In the genomic region with DNA sequence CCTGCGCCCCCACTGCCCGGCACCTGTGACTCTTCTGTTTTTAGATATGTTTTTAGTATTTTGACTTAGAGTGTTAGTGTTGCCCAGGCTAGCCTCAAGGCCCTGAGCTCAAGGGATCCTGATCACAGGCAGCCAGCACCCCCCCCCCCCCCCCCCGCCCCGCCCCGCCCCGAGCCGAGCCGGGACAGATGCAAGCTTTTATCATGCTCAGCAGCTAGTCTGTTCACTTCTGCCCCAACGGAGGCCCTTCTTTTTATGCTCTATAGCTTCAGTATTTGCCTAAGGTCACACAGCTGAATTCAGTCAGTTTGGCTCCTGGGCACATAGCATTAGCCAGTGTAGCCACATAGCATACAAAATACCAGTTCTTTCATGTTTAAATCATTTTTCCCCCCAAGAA, we compare ENCODE assay signal across 29 mouse cellular contexts. TPM values are rescaled to one million over a fixed set of nuclear protein-coding genes. Genes with fewer than 3 reads are reported as not detected.
DNase-seq lines count a peak whose midpoint lies in the region; ATAC-seq and TF ChIP-seq lines count a peak whose summit lies in the region.
"Had no signal": no experiment of that assay in that cellular context is flagged by ENCODE, and none has a peak within 500 bp of the region (broad histone marks: within the 10 kb centered on the region; RNA-seq: fewer than 3 reads in every experiment).

No protein-coding gene starts in this region.

- H3K4me2 ChIP-seq in stomach, embryonic 15.5 days = no peak overlapping the region
- no peak overlapping the region for H3K4me2 ChIP-seq in stomach, postnatal 0 days (replicated peaks; ENCODE audit: low read depth)
- H3K4me2 ChIP-seq in liver, embryonic 15.5 days = peak overlapping the region; percentile 27
- H3K4me2 ChIP-seq: forebrain, embryonic 13.5 days; hindbrain, embryonic 15.5 days; kidney, embryonic 15.5 days had no signal

- intact Hi-C loops in heart, postnatal 25 days (cut with DNase I) = no loop called here
- intact Hi-C loops in left cerebral cortex, postnatal 4 days (cut with DNase I) = no loop called here

- no peak for TF ChIP-seq EP300 in stomach, postnatal 0 days (optimal IDR thresholded peaks at IDR 0.05)

- H3K4me1 ChIP-seq in stomach, embryonic 15.5 days = no peaks in the 10 kb centered on the region
- no peaks in the 10 kb centered on the region for H3K4me1 ChIP-seq in stomach, postnatal 0 days (replicated peaks; ENCODE audit: control insufficient read depth, insufficient read depth)
- peaks cover 34% of the 10 kb centered on the region for H3K4me1 ChIP-seq in liver, embryonic 15.5 days (replicated peaks)
- H3K4me1 ChIP-seq: embryonic facial prominence, embryonic 10.5 days; forebrain, embryonic 13.5 days; hindbrain, embryonic 15.5 days; kidney, embryonic 15.5 days had no signal

- peak; percentile 31 for DNase-seq in heart, adult 11 months
- DNase-seq in heart, postnatal 25 days (ENCODE audit: low spot score) = no peak
- no peak for DNase-seq in stomach, postnatal 0 days (ENCODE audit: low spot score)
- no peak for DNase-seq in left cerebral cortex, postnatal 4 days
- no peak for DNase-seq in layer of hippocampus, postnatal 36 days
- DNase-seq in spleen, postnatal 4 days (ENCODE audit: low spot score in 2 of 2) = no peak
- DNase-seq: cerebellum, adult 8-10 months; gastrocnemius, postnatal 14 days; lung, postnatal 10 days; right cerebral cortex, postnatal 4 days; thymus, postnatal 14 days had no signal

- TF ChIP-seq CTCF in stomach, postnatal 0 days (IDR thresholded peaks at IDR 0.05; ENCODE audit: low read depth) = no peak

- H3K36me3 ChIP-seq in stomach, embryonic 15.5 days = no peaks in the 10 kb centered on the region
- no peaks in the 10 kb centered on the region for H3K36me3 ChIP-seq in stomach, postnatal 0 days (ENCODE audit: control insufficient read depth, insufficient read depth, low read length)
- no peaks in the 10 kb centered on the region for H3K36me3 ChIP-seq in liver, embryonic 15.5 days (replicated peaks)
- H3K36me3 ChIP-seq: embryonic facial prominence, embryonic 10.5 days; hindbrain, embryonic 15.5 days; kidney, embryonic 15.5 days had no signal

- ATAC-seq in stomach, embryonic 15.5 days (ENCODE audit: insufficient read depth, low FRiP score, low read depth) = peak; percentile 47; the same call in 1 of the 2 replicates
- ATAC-seq in stomach, postnatal 0 days (ENCODE audit: low FRiP score, low TSS enrichment) = no peak
- ATAC-seq in liver, embryonic 15.5 days (ENCODE audit: insufficient read depth) = peak; percentile 77
- ATAC-seq: forebrain, embryonic 13.5 days; intestine, embryonic 16.5 days had no signal

- WGBS in stomach, embryonic 15.5 days = 74% methylated on average over 8 of the region's 9 CpGs
- 63% methylated on average over 4 of the region's 9 CpGs for WGBS in stomach, postnatal 0 days
- whole genome bisulfite sequencing in liver, embryonic 15.5 days (ENCODE audit: insufficient replicate concordance) = 44% methylated on average over 9 of the region's 9 CpGs

- no peak overlapping the region for H3K4me3 ChIP-seq in stomach, embryonic 15.5 days (replicated peaks)
- no peak overlapping the region for H3K4me3 ChIP-seq in stomach, postnatal 0 days (ENCODE audit: low read depth, low read length)
- H3K4me3 ChIP-seq in liver, embryonic 15.5 days (replicated peaks) = no peak overlapping the region
- H3K4me3 ChIP-seq: embryonic facial prominence, embryonic 10.5 days; forebrain, embryonic 13.5 days; hindbrain, embryonic 15.5 days; kidney, embryonic 15.5 days had no signal

- no peak overlapping the region for H3K9ac ChIP-seq in stomach, embryonic 15.5 days
- no peak overlapping the region for H3K9ac ChIP-seq in stomach, postnatal 0 days (ENCODE audit: low read length)
- H3K9ac ChIP-seq in liver, embryonic 15.5 days = no peak overlapping the region
- H3K9ac ChIP-seq: forebrain, embryonic 13.5 days; hindbrain, embryonic 15.5 days; kidney, embryonic 15.5 days had no signal

- H3K9me3 ChIP-seq in stomach, embryonic 15.5 days = no peaks in the 10 kb centered on the region
- H3K9me3 ChIP-seq in stomach, postnatal 0 days (ENCODE audit: control insufficient read depth, low read length) = no peaks in the 10 kb centered on the region
- no peaks in the 10 kb centered on the region for H3K9me3 ChIP-seq in liver, embryonic 15.5 days (replicated peaks)
- H3K9me3 ChIP-seq: embryonic facial prominence, embryonic 10.5 days; forebrain, embryonic 13.5 days; hindbrain, embryonic 15.5 days; kidney, embryonic 15.5 days had no signal

- H3K27me3 ChIP-seq in stomach, embryonic 15.5 days (replicated peaks) = no peaks in the 10 kb centered on the region
- no peaks in the 10 kb centered on the region for H3K27me3 ChIP-seq in stomach, postnatal 0 days (ENCODE audit: control insufficient read depth, insufficient read depth, low read length)
- no peaks in the 10 kb centered on the region for H3K27me3 ChIP-seq in liver, embryonic 15.5 days
- H3K27me3 ChIP-seq: forebrain, embryonic 13.5 days; hindbrain, embryonic 15.5 days; kidney, embryonic 15.5 days had no signal

- H3K27ac ChIP-seq in stomach, embryonic 15.5 days = no peak overlapping the region
- H3K27ac ChIP-seq in stomach, postnatal 0 days (replicated peaks) = no peak overlapping the region
- peak overlapping the region; percentile 73; the same call in 1 of the 2 replicates for H3K27ac ChIP-seq in liver, embryonic 15.5 days (replicated peaks)
- H3K27ac ChIP-seq: embryonic facial prominence, embryonic 10.5 days; forebrain, embryonic 13.5 days; hindbrain, embryonic 15.5 days; kidney, embryonic 15.5 days had no signal

RNA-seq across cellular contexts. Expression of gene Gm6169, which starts 12.7 kb away (rescaled TPM):
- total RNA-seq in heart, postnatal 25 days (2021) = 10 to 100 TPM in 1 of 2 experiments, not detected in 1; 10.5 TPM
- 4.3 and 18.6 TPM in 2 replicates for polyA plus RNA-seq in stomach, embryonic 15.5 days (2015; fragmentation: Nextera tagmentation; extraction: Ambion mirVana)
- polyA plus RNA-seq in stomach, postnatal 0 days (2015; fragmentation: Nextera tagmentation; extraction: Ambion mirVana) = 8.5 and 10.2 TPM in 2 replicates
- polyA plus RNA-seq in liver, embryonic 15.5 days (2015; fragmentation: Nextera tagmentation; extraction: Ambion mirVana) = 0.40 and 0.64 TPM in 2 replicates
- total RNA-seq in left cerebral cortex, postnatal 4 days (2021) = 1 to 10 TPM in 1 of 2 experiments, not detected in 1; 6.2 TPM
- under 1 TPM in 1 of 2 experiments, not detected in 1; 0.50 TPM for total RNA-seq in layer of hippocampus, postnatal 36 days (2021)
- total RNA-seq: liver, adult 2 months; midbrain, postnatal 0 days had no signal
- polyA plus RNA-seq: liver, adult 2 months; testis, adult 2 months had no signal

RNA-seq across cellular contexts. Expression of gene Fam169a, which starts 19.2 kb away (rescaled TPM):
- total RNA-seq in heart, postnatal 25 days (2021) = under 1 TPM; 0.10 to 0.20 TPM
- polyA plus RNA-seq in stomach, embryonic 15.5 days (2015; fragmentation: Nextera tagmentation; extraction: Ambion mirVana) = 1.9 and 2.5 TPM in 2 replicates
- 0.70 TPM in 2 replicates for polyA plus RNA-seq in stomach, postnatal 0 days (2015; fragmentation: Nextera tagmentation; extraction: Ambion mirVana)
- polyA plus RNA-seq in liver, embryonic 15.5 days (2015; fragmentation: Nextera tagmentation; extraction: Ambion mirVana) = 0.84 and 0.98 TPM in 2 replicates
- 10 to 100 TPM; 36.6 to 38.4 TPM for total RNA-seq in left cerebral cortex, postnatal 4 days (2021)
- 10 to 100 TPM; 35.0 to 37.2 TPM for total RNA-seq in layer of hippocampus, postnatal 36 days (2021)
- total RNA-seq: gastrocnemius, postnatal 14 days had no signal
- polyA plus RNA-seq: liver, adult 2 months had no signal

RNA-seq across cellular contexts. Expression of gene Gfm2, which starts 51.4 kb away (rescaled TPM):
- total RNA-seq in heart, postnatal 25 days (2021) = 10 to 100 TPM; 49.0 to 51.3 TPM
- 27.8 and 29.4 TPM in 2 replicates for polyA plus RNA-seq in stomach, embryonic 15.5 days (2015; fragmentation: Nextera tagmentation; extraction: Ambion mirVana)
- 12.7 and 13.1 TPM in 2 replicates for polyA plus RNA-seq in stomach, postnatal 0 days (2015; fragmentation: Nextera tagmentation; extraction: Ambion mirVana)
- polyA plus RNA-seq in liver, embryonic 15.5 days (2015; fragmentation: Nextera tagmentation; extraction: Ambion mirVana) = 16.6 and 17.1 TPM in 2 replicates
- total RNA-seq in left cerebral cortex, postnatal 4 days (2021) = 10 to 100 TPM; 23.4 to 24.1 TPM
- 10 to 100 TPM; 27.3 to 30.4 TPM for total RNA-seq in layer of hippocampus, postnatal 36 days (2021)

RNA-seq across cellular contexts. Expression of gene Nsa2, which starts 51.4 kb away (rescaled TPM):
- total RNA-seq in heart, postnatal 25 days (2021) = 10 to 100 TPM; 42.8 to 43.9 TPM
- polyA plus RNA-seq in stomach, embryonic 15.5 days (2015; fragmentation: Nextera tagmentation; extraction: Ambion mirVana) = 56.3 and 59.9 TPM in 2 replicates
- polyA plus RNA-seq in stomach, postnatal 0 days (2015; fragmentation: Nextera tagmentation; extraction: Ambion mirVana) = 51.3 and 52.9 TPM in 2 replicates
- polyA plus RNA-seq in liver, embryonic 15.5 days (2015; fragmentation: Nextera tagmentation; extraction: Ambion mirVana) = 19.2 and 20.7 TPM in 2 replicates
- 10 to 100 TPM; 71.6 to 76.4 TPM for total RNA-seq in left cerebral cortex, postnatal 4 days (2021)
- 10 to 100 TPM; 44.5 to 49.0 TPM for total RNA-seq in layer of hippocampus, postnatal 36 days (2021)

RNA-seq across cellular contexts. Expression of gene 1700029F12Rik, which starts 52.2 kb away (rescaled TPM):
- total RNA-seq in heart, postnatal 25 days (2021) = not detected
- polyA plus RNA-seq in stomach, embryonic 15.5 days (2015; fragmentation: Nextera tagmentation; extraction: Ambion mirVana) = not detected in 2 replicates
- 0.08 TPM in 1 of 2 replicates, not detected in the other for polyA plus RNA-seq in stomach, postnatal 0 days (2015; fragmentation: Nextera tagmentation; extraction: Ambion mirVana)
- not detected in 2 replicates for polyA plus RNA-seq in liver, embryonic 15.5 days (2015; fragmentation: Nextera tagmentation; extraction: Ambion mirVana)
- total RNA-seq in left cerebral cortex, postnatal 4 days (2021) = not detected
- total RNA-seq in layer of hippocampus, postnatal 36 days (2021) = not detected
- total RNA-seq: adrenal gland, adult 18-20 months; gastrocnemius, postnatal 14 days; heart, adult 8-10 months; layer of hippocampus, postnatal 14 days; left cerebral cortex, postnatal 36 days; liver, adult 2 months; megakaryocyte, adult 5-6 weeks; midbrain, postnatal 0 days had no signal
- polyA plus RNA-seq: embryonic facial prominence, embryonic 10.5 days; forebrain, embryonic 13.5 days; frontal cortex, adult 2 months; heart, postnatal 0 days; hindbrain, embryonic 15.5 days; intestine, embryonic 16.5 days; kidney, embryonic 15.5 days; large intestine, adult 2 months; liver, adult 2 months; midbrain, postnatal 0 days had no signal

Comparison
In these comparisons a context has a peak if more than half of its experiments do, and no peak if none do; other contexts are left out.
1. RNA of gene Fam169a, which starts 19.2 kb away (total RNA-seq): 36.6 to 38.4 TPM in left cerebral cortex, postnatal 4 days and 35.0 to 37.2 TPM in layer of hippocampus, postnatal 36 days; 0.10 to 0.20 TPM in heart, postnatal 25 days; every median in the first group is over 10 times any median in the second.